Mouse (Mus musculus) brain, embryonic 14.5 days (tissue): ENCODE results near the gene Slc6a2. TPM values are rescaled to one million over a fixed set of nuclear protein-coding genes. Genes with fewer than 3 reads are reported as not detected.

Experiments
- DNase-seq: peaks from one replicate; pipeline ENCODE4 v3.0.0-alpha.2; 2011; ENCODE audit warnings: low read depth
- CTCF ChIP-seq: fragments of 200-500 bp; IDR thresholded peaks from 2 replicates; pipeline ENCODE4 v1.5.1; 2012; ENCODE audit warnings: inconsistent platforms, mild to moderate bottlenecking, moderate library complexity, borderline replicate concordance; ENCODE audit not compliant: insufficient read depth, insufficient read length; ENCODE audit errors: extremely low read depth
- POLR2A ChIP-seq: fragments of 200-500 bp; IDR thresholded peaks from 2 replicates; pipeline ENCODE4 v1.6.1; 2012; ENCODE audit warnings: mild to moderate bottlenecking, inconsistent platforms, borderline replicate concordance; ENCODE audit not compliant: poor library complexity, insufficient read depth, insufficient read length, severe bottlenecking; ENCODE audit errors: extremely low read depth
- polyA plus RNA-seq: library from polyadenylated mRNA; depleted of rRNA; stranded (reverse); fragments of >200 nt; gene quantifications from 2 replicates; pipeline ENCODE4 v1.2.3, GENCODE M21; 2012; rRNA removed

Gene Slc6a2
- 0.82 and 2.7 TPM in 2 replicates for polyA plus RNA-seq

DNA sequence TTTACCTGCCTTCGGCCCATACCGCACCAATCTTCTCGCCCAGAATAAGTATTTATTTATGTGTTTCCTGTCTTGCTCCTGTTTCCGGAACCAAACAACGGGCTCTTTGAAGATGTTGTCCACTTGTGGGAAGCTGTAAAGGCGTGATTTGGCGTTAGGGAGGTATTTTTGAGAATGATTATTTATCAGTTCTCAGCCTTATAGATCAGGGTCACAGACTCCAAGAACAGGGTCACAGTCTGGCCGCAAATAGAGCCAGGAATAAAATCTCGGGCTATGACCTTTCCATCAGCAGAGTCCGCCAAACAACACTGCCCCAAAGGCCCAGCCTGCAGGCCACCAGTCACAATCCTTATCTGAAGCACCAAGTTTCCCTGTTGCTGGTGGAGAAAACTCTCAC, at the start of gene Slc6a2:
Gene Slc6a2, plus strand, starts transcription at position 301 of the 400 bp plus-strand sequence.
- TF ChIP-seq CTCF (no peak), POLR2A (no peak)
- no peak for DNase-seq

DNA sequence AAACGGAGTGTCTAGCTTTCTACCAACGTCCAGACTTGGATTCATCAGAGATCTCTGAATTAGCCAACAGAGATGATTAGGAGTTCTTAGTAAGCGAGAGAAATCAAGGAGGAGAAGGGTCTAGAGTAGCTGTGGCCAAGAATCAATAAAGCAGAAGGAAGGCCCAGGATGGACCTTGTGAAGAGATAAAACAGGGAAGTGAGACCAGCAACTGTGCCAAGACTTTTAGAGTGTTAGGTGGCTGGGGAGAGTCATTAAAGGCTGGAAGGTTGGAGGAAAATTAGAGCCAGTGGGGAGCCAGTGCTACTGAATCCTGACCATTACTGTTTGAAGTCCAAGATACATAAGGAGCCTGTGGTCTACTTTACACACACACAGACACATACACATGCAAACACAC, 48.4 kb upstream of the Slc6a2 start:
- TF ChIP-seq POLR2A (no peak), CTCF (no peak)
- DNase-seq, result no peak

DNA sequence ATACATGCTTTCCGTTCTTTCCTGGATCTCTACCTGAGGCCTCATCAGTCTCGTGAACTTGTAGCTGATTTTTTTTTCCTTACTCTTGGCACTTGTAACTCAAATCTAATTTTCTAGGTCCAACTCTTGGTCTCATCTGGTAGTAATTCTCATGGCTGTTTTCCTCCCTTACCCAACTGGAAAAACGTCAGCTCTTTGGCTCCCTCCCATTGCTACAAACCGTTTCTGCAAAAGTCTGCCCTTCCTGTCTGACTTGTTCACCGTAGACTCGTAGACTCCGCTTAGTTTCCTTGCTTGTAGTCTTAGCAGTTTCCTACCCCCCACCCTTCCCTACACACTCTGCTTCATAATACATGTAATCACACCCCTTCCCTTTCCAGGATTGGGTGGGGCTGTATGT, 46.5 kb upstream of the Slc6a2 start:
- TF ChIP-seq POLR2A (no peak), CTCF (no peak)
- no peak for DNase-seq

DNA sequence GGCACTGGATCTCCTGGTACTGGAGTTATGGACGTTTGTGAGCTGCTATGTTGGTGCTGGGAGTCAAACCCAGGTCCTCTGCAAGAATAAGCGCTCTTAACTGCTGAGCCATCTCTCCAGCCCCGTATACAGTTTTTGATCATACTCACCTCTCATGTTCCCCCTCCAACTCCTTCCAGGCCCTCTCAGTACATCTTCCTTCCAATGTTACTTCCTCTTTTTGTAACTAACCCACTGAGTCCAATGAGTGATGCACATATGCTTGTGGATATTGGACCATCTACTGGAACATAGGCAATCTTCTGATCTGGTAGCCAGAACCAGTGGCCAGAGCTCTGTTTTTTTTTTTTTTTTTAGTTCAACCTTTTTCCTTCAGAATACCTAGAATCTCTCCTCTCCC, 43.8 kb upstream of the Slc6a2 start:
- no peak for DNase-seq
- TF ChIP-seq CTCF, result no peak
- TF ChIP-seq POLR2A, result no peak

DNA sequence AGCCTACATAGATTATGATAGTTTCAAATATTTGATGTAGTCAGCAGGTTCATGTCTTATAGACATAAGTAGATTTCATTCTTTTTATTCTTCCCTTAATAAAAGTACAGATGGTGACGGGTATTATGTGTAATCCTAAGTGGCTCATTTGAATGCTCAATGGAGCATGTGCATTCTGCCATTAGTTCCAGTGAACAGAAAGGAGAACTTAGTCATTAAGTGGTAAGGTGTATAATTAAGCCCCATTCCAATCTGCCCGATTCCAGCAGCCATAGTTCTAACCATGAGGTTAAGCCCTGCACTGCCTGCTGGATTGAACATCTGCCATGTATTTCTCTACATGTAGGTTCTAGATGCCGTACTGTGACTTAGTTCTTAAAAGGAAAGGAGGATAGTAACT, 38.1 kb upstream of the Slc6a2 start:
- TF ChIP-seq CTCF (no peak), POLR2A (no peak)
- DNase-seq, result peak; percentile 27

DNA sequence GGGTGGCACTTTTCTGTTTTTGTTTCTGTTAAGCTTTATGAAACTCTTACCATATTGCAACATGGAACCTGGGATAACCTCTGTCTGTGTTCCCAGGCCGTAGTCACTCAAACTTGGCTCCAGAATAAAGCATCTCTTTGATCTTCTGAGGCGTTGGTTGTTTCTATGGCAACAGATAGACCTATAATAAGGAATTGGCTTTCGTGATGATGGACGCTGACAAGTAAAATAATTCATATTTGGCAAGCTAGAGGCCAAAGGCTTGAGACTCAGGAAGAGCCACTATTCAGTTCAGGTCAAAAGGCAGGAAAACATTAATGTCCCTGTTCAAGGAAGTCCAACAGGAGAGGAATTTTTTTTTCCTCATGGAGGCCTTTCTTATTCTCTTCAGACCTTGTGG, 30.9 kb upstream of the Slc6a2 start:
- TF ChIP-seq POLR2A (no peak), CTCF (no peak)
- no peak for DNase-seq

DNA sequence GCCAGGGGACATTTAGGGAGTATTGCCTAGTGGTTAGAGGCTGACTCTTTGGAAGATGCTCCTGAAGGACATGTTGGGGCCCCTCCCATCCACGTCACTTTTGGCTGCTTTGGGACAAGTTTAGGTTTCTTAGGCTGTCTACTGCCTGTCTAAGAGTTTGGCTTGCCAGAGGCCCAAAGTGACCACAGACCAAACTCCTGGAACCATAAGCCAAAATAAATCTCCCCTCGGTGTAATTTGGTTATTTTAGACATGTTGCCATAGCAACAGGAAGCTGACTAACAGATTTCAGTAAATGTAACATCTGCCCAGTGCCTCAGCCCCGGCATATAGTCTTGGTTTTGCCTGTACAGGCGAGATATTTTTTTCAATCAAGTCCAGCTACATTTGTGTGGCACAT, 21.8 kb upstream of the Slc6a2 start:
- TF ChIP-seq CTCF, result no peak
- no peak for TF ChIP-seq POLR2A
- DNase-seq, result no peak

DNA sequence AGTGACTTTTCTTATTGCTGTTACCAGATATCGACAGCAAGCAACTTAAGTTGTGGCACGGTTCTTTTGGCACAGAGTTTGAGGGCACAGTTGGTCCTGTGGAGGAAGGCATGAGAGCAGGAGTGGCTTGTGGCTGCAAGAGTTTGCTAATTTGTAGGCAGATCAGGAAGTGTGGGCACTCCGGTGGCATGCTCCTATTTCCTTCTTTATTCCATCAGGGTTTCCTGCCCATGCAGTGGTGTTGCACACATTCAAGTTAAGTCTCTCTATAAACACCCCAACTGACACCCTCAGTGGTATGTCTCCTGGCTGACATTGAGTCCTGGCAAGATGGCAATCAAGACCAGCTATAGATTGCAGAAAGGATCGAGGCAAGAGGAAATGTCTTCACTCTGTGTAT, 10.8 kb upstream of the Slc6a2 start:
- no peak for TF ChIP-seq CTCF
- TF ChIP-seq POLR2A, result no peak
- DNase-seq, result no peak

DNA sequence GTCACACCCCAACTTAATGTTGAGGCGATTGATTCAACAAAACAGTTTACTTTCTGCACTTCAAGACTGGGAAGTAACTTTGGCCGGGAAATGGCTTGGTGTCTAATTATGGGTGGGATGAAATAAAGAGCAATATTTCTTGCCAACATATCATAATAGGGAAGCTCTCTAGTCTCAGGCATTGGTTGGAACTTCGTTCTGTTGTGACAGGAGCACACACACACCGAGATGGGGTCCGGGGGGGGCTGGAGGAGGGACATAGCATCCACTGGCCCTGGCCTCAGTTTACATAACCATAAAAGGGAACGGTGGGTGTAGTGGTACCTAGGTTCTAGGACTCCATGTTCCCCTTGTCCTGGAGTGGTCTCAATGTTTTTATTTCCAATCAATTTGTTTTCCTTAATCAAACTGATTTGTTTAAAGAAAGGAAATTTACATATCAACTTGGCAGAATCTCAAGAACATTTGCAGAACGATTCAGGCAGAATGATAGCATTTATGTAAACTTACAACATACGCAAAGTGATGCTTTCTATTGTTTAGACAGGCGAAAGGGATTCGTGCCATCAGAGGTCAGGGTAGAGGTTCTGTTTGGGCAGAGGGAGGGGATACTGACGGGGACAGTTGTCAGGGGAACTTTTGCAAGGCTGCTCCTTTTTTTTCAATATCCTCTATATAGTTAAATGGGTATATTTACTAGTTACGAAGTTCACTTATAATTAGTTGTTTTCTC, 9.1 kb upstream of the Slc6a2 start:
- no peak for TF ChIP-seq POLR2A
- no peak for TF ChIP-seq CTCF
- no peak for DNase-seq

DNA sequence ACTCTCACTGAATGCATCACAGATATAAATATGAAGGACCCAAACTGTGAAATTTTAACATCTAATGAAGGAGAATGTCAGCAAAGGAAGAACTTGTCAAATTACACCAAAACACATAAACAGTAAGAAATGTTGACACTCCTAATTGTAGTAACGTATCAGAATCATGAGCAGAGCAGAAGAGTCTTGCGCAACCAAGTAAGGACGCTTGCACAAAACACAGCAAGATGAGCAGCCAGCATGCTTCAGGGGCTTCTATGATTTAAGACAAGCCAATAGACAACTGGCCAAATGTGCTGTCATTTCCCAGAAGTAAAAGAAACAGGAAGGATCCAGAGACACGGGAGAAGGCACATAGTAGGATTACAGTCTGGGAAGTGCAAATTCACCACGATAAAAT, 5.8 kb upstream of the Slc6a2 start:
- TF ChIP-seq CTCF (no peak), POLR2A (no peak)
- no peak for DNase-seq

DNA sequence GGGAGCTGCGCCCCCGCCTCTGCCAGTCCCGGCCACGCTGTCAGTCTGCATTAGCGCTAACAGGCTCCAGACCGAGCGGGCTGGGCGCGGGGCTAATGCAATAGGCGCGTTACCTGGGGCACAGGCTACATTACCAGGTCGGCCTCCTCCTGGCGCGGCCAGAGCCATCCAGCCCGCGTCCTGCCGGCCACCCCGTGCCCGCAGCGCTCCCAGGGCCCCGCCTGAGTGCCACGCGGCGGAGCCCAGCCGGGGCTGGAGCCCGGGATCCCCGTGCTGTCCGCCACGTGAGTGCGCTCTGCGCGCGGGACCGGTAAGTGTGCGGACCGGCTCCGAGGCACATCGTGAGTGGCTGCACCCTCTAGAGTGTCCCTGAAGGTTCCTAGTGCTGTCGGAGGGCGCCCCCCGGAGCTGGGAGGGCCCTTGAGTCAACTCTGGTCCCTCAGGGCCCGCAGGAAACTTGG, 602 bp downstream of the Slc6a2 start:
- DNase-seq, result peak; percentile 5
- TF ChIP-seq CTCF (no peak), POLR2A (no peak)

DNA sequence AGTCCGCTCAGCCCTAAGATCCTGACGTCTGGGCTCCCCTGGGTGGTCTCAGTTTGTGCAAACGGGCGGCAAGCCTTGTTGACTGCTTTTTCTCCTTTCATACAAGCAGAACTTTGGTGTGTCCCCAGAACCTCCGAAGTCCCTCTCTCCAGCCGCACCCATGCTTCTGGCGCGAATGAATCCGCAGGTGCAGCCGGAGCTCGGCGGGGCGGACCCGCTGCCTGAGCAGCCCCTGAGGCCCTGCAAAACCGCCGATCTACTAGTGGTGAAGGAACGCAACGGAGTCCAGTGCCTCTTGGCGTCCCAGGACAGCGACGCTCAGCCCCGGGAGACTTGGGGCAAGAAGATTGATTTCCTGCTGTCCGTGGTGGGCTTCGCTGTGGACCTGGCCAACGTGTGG, 1.2 kb downstream of the Slc6a2 start:
- DNase-seq, result peak; percentile 6
- TF ChIP-seq CTCF, result no peak
- no peak for TF ChIP-seq POLR2A

DNA sequence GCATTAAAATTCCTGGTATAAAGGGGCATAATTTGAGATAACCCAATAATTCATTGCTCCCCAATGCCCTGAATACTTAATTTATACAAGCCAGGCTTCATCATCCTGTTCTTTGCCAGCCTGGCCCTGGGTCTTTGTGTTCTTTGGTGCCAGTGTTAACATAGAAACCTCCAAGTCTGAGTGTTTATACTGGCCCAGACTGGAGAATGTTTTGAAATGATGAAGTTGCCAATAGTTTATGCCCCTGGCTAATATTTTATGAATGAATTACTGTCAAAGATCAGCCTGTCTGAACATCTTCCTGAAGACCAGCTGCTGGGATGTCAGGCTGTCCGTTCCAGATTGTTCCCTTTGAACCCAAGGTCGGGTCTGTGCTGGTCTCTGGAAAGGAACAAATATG, 4.7 kb downstream of the Slc6a2 start:
- DNase-seq, result no peak
- no peak for TF ChIP-seq POLR2A
- no peak for TF ChIP-seq CTCF

DNA sequence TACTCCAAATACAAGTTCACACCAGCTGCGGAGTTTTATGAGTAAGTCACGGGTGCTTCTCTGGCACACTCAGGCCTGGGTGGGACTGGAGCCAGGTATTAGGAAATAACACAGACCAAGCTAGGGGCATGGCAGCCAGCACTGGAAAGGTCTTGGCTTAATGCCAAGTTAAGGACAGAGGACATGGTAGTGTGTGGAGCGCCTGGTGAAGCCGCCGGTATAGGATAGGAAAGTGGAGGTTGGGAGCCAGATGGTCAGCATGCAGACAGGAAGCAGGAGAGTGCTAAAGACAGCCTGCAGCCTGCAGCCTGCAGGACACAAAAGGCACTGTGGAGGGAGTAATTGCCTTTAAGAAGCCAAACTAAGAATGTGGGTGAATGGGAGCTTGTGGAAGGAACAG, 13.1 kb downstream of the Slc6a2 start:
- peak; percentile 67 for DNase-seq
- TF ChIP-seq POLR2A, result no peak
- no peak for TF ChIP-seq CTCF

DNA sequence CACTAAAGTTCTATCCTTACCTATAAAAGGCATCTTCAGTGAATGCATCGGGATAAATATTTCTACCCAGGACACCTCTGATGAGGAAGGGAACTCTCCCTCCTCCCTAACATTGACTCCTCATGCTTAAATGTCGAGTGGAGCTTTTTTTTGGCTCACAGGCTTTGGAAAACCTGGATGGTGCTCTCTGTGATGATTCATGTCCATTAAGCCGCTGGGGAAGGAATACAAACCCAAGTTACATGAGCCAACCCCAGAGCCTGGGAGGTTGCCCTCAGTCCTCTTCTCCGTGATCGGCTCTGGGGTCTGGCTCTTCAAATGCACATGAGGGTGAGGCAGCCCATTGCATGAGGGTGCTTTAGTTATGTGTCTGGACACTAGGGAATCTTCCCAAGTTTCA, 16.8 kb downstream of the Slc6a2 start:
- no peak for TF ChIP-seq CTCF
- no peak for TF ChIP-seq POLR2A
- no peak for DNase-seq

DNA sequence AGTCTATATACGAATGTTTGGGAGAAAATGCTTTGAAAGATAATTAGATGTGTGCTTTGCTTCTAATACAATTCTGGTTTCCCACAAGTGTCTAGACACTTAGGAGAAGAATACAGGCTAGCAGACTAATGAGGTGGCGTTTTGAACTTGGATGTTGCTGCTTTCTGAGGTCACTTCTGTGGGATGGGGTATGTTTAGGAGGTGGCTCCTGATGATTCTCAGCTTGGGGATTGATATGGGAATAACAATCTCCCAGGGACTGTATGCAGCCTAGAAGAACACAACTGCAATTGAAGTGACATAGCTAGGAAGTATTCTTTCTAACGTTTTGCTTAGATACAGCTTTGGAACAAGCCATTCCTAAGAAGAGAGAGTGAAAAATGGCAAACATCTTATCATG, 22.6 kb downstream of the Slc6a2 start:
- no peak for TF ChIP-seq POLR2A
- no peak for TF ChIP-seq CTCF
- DNase-seq, result no peak
